In genomic region chrX:106043863-106044617, GRCm38 (mm10) we compare ENCODE assay signal across 9 mouse cellular contexts. TPM values are rescaled to one million over a fixed set of nuclear protein-coding genes. Genes with fewer than 3 reads are reported as not detected.
DNase-seq lines count a peak whose midpoint lies in the region; ATAC-seq lines count a peak whose summit lies in the region.
"Had no signal": no experiment of that assay in that cellular context is flagged by ENCODE, and none has a peak within 500 bp of the region (broad histone marks: within the 10 kb centered on the region; RNA-seq: fewer than 3 reads in every experiment).

No protein-coding gene starts in this region.

- peak; percentile 56 for DNase-seq in forebrain, embryonic 14.5 days (ENCODE audit: low spot score)
- no peak for DNase-seq in forebrain, embryonic 11.5 days (ENCODE audit: low spot score)
- peak; percentile 5 for DNase-seq in midbrain, embryonic 14.5 days
- DNase-seq in layer of hippocampus, adult 9-10 months (ENCODE audit: low spot score): peak; percentile 25
- DNase-seq in hindbrain, embryonic 11.5 days (ENCODE audit: low spot score): no peak
- DNase-seq in cerebellum, postnatal 25 days: no peak

- no peaks in the 10 kb centered on the region for H3K4me1 ChIP-seq in forebrain, embryonic 14.5 days (ENCODE audit: control insufficient read depth, insufficient read depth, low read length)
- H3K4me1 ChIP-seq in forebrain, embryonic 11.5 days (replicated peaks; ENCODE audit: control insufficient read depth, insufficient read depth, low read length): no peaks in the 10 kb centered on the region
- H3K4me1 ChIP-seq in midbrain, embryonic 14.5 days (ENCODE audit: control insufficient read depth, insufficient read depth, low read length): no peaks in the 10 kb centered on the region
- H3K4me1 ChIP-seq in midbrain, embryonic 15.5 days: no peaks in the 10 kb centered on the region
- H3K4me1 ChIP-seq in hindbrain, embryonic 11.5 days (replicated peaks; ENCODE audit: control insufficient read depth, insufficient read depth, low read length): no peaks in the 10 kb centered on the region

- H3K27ac ChIP-seq in forebrain, embryonic 14.5 days (ENCODE audit: low read depth, low read length): no peak overlapping the region
- no peak overlapping the region for H3K27ac ChIP-seq in forebrain, embryonic 11.5 days (ENCODE audit: low read depth, low read length)
- H3K27ac ChIP-seq in midbrain, embryonic 14.5 days (replicated peaks; ENCODE audit: low read depth, low read length): no peak overlapping the region
- H3K27ac ChIP-seq in midbrain, embryonic 15.5 days: no peak overlapping the region
- H3K27ac ChIP-seq in hindbrain, embryonic 11.5 days (ENCODE audit: low read depth, low read length): no peak overlapping the region

- no peak for ATAC-seq in forebrain, embryonic 14.5 days
- no peak for ATAC-seq in forebrain, embryonic 11.5 days (replicated peaks; ENCODE audit: low FRiP score)
- ATAC-seq in midbrain, embryonic 14.5 days (ENCODE audit: low FRiP score, low TSS enrichment): no peak
- ATAC-seq in midbrain, embryonic 15.5 days (replicated peaks): no peak
- no peak for ATAC-seq in monocyte, adult 5-6 weeks (replicated peaks; ENCODE audit: insufficient number of reproducible peaks, low FRiP score, low TSS enrichment, poor library complexity, severe bottlenecking)
- no peak for ATAC-seq in hindbrain, embryonic 11.5 days (ENCODE audit: low FRiP score)

- no peaks in the 10 kb centered on the region for H3K9me3 ChIP-seq in forebrain, embryonic 14.5 days (replicated peaks; ENCODE audit: control insufficient read depth, low read length)
- H3K9me3 ChIP-seq in forebrain, embryonic 11.5 days (ENCODE audit: control insufficient read depth, low read length): no peaks in the 10 kb centered on the region
- no peaks in the 10 kb centered on the region for H3K9me3 ChIP-seq in midbrain, embryonic 14.5 days (ENCODE audit: control insufficient read depth, low read length)
- H3K9me3 ChIP-seq in midbrain, embryonic 15.5 days: no peaks in the 10 kb centered on the region
- no peaks in the 10 kb centered on the region for H3K9me3 ChIP-seq in hindbrain, embryonic 11.5 days (ENCODE audit: control insufficient read depth, low read length)

- H3K4me3 ChIP-seq in forebrain, embryonic 14.5 days (ENCODE audit: low read depth, low read length): no peak overlapping the region
- H3K4me3 ChIP-seq in forebrain, embryonic 11.5 days (ENCODE audit: low read depth, low read length): no peak overlapping the region
- H3K4me3 ChIP-seq in midbrain, embryonic 14.5 days (replicated peaks; ENCODE audit: low read depth, low read length): no peak overlapping the region
- no peak overlapping the region for H3K4me3 ChIP-seq in midbrain, embryonic 15.5 days
- no peak overlapping the region for H3K4me3 ChIP-seq in hindbrain, embryonic 11.5 days (ENCODE audit: low read depth, low read length)

- no peaks in the 10 kb centered on the region for H3K27me3 ChIP-seq in forebrain, embryonic 14.5 days (replicated peaks; ENCODE audit: control insufficient read depth, insufficient read depth, low read length)
- no peaks in the 10 kb centered on the region; the same call in 1 of the 2 replicates for H3K27me3 ChIP-seq in forebrain, embryonic 11.5 days (ENCODE audit: control insufficient read depth, insufficient read depth, low read length)
- H3K27me3 ChIP-seq in midbrain, embryonic 14.5 days (ENCODE audit: control insufficient read depth, insufficient read depth, low read length): no peaks in the 10 kb centered on the region
- H3K27me3 ChIP-seq in midbrain, embryonic 15.5 days (replicated peaks): no peaks in the 10 kb centered on the region; the same call in 1 of the 2 replicates
- H3K27me3 ChIP-seq in hindbrain, embryonic 11.5 days (ENCODE audit: control insufficient read depth, insufficient read depth, low read length): no peaks in the 10 kb centered on the region
- H3K27me3 ChIP-seq: CH12.LX had no signal

- WGBS in forebrain, embryonic 14.5 days: 57% methylated on average over 8 of the region's 8 CpGs
- WGBS in forebrain, embryonic 11.5 days: 71% methylated on average over 8 of the region's 8 CpGs
- 67% methylated on average over 8 of the region's 8 CpGs for WGBS in midbrain, embryonic 14.5 days
- 58% methylated on average over 8 of the region's 8 CpGs for WGBS in midbrain, embryonic 15.5 days
- WGBS in hindbrain, embryonic 11.5 days: 69% methylated on average over 8 of the region's 8 CpGs

- H3K4me2 ChIP-seq in forebrain, embryonic 14.5 days (ENCODE audit: low read length): no peak overlapping the region
- no peak overlapping the region for H3K4me2 ChIP-seq in forebrain, embryonic 11.5 days (ENCODE audit: low read depth, low read length, severe bottlenecking)
- H3K4me2 ChIP-seq in midbrain, embryonic 14.5 days (ENCODE audit: low read length): no peak overlapping the region
- no peak overlapping the region for H3K4me2 ChIP-seq in midbrain, embryonic 15.5 days
- H3K4me2 ChIP-seq in hindbrain, embryonic 11.5 days (replicated peaks; ENCODE audit: low read depth, low read length): no peak overlapping the region

- H3K36me3 ChIP-seq in forebrain, embryonic 14.5 days (ENCODE audit: control insufficient read depth, insufficient read depth, low read length): no peaks in the 10 kb centered on the region
- H3K36me3 ChIP-seq in forebrain, embryonic 11.5 days (ENCODE audit: control insufficient read depth, insufficient read depth, low read length): no peaks in the 10 kb centered on the region
- H3K36me3 ChIP-seq in midbrain, embryonic 14.5 days (ENCODE audit: control insufficient read depth, insufficient read depth, low read length): no peaks in the 10 kb centered on the region
- no peaks in the 10 kb centered on the region for H3K36me3 ChIP-seq in midbrain, embryonic 15.5 days (replicated peaks)
- no peaks in the 10 kb centered on the region for H3K36me3 ChIP-seq in hindbrain, embryonic 11.5 days (ENCODE audit: control insufficient read depth, insufficient read depth, low read length)

- H3K9ac ChIP-seq in forebrain, embryonic 14.5 days (ENCODE audit: low read length): no peak overlapping the region
- H3K9ac ChIP-seq in forebrain, embryonic 11.5 days (ENCODE audit: low read length): no peak overlapping the region
- no peak overlapping the region for H3K9ac ChIP-seq in midbrain, embryonic 14.5 days (replicated peaks; ENCODE audit: low read length)
- no peak overlapping the region for H3K9ac ChIP-seq in midbrain, embryonic 15.5 days
- H3K9ac ChIP-seq in hindbrain, embryonic 11.5 days (ENCODE audit: low read depth, low read length): no peak overlapping the region

RNA-seq across cellular contexts. Expression of gene Atp7a, which starts 17.0 kb away (rescaled TPM):
- polyA plus RNA-seq in forebrain, embryonic 14.5 days (2014; fragmentation: Nextera tagmentation; extraction: Ambion mirVana): 15.8 and 18.1 TPM in 2 replicates
- polyA plus RNA-seq in forebrain, embryonic 11.5 days (2014; fragmentation: Nextera tagmentation; extraction: Ambion mirVana): 21.8 and 22.0 TPM in 2 replicates
- polyA plus RNA-seq in midbrain, embryonic 14.5 days (2014; fragmentation: Nextera tagmentation; extraction: Ambion mirVana): 8.3 and 21.2 TPM in 2 replicates
- 15.0 and 16.3 TPM in 2 replicates for polyA plus RNA-seq in midbrain, embryonic 15.5 days (2015; fragmentation: Nextera tagmentation; extraction: Ambion mirVana)
- total RNA-seq in monocyte, adult 5-6 weeks (2017): 53.7 to 68.9 TPM (median 66.7 TPM) in 3 replicates
- 25.3 and 28.0 TPM in 2 replicates for polyA plus RNA-seq in hindbrain, embryonic 11.5 days (2014; fragmentation: Nextera tagmentation; extraction: Ambion mirVana)

RNA-seq across cellular contexts. Expression of gene Cox7b, which starts 28.5 kb away (rescaled TPM):
- polyA plus RNA-seq in forebrain, embryonic 14.5 days (2014; fragmentation: Nextera tagmentation; extraction: Ambion mirVana): 377 and 391 TPM in 2 replicates
- polyA plus RNA-seq in forebrain, embryonic 11.5 days (2014; fragmentation: Nextera tagmentation; extraction: Ambion mirVana): 258 and 277 TPM in 2 replicates
- 348 and 453 TPM in 2 replicates for polyA plus RNA-seq in midbrain, embryonic 14.5 days (2014; fragmentation: Nextera tagmentation; extraction: Ambion mirVana)
- 354 and 372 TPM in 2 replicates for polyA plus RNA-seq in midbrain, embryonic 15.5 days (2015; fragmentation: Nextera tagmentation; extraction: Ambion mirVana)
- 204 to 418 TPM (median 281 TPM) in 3 replicates for total RNA-seq in monocyte, adult 5-6 weeks (2017)
- 291 and 309 TPM in 2 replicates for polyA plus RNA-seq in hindbrain, embryonic 11.5 days (2014; fragmentation: Nextera tagmentation; extraction: Ambion mirVana)

RNA-seq across cellular contexts. Expression of gene Magt1, which starts 32.3 kb away (rescaled TPM):
- polyA plus RNA-seq in forebrain, embryonic 14.5 days (2014; fragmentation: Nextera tagmentation; extraction: Ambion mirVana): 19.9 and 23.8 TPM in 2 replicates
- 39.0 and 45.6 TPM in 2 replicates for polyA plus RNA-seq in forebrain, embryonic 11.5 days (2014; fragmentation: Nextera tagmentation; extraction: Ambion mirVana)
- polyA plus RNA-seq in midbrain, embryonic 14.5 days (2014; fragmentation: Nextera tagmentation; extraction: Ambion mirVana): 15.6 and 23.4 TPM in 2 replicates
- polyA plus RNA-seq in midbrain, embryonic 15.5 days (2015; fragmentation: Nextera tagmentation; extraction: Ambion mirVana): 19.0 and 19.4 TPM in 2 replicates
- 86.2 to 91.2 TPM (median 91.0 TPM) in 3 replicates for total RNA-seq in monocyte, adult 5-6 weeks (2017)
- 47.1 and 55.7 TPM in 2 replicates for polyA plus RNA-seq in hindbrain, embryonic 11.5 days (2014; fragmentation: Nextera tagmentation; extraction: Ambion mirVana)

Comparison
In these comparisons a context has a peak if more than half of its experiments do, and no peak if none do; other contexts are left out.
1. DNase-seq: peak in forebrain, embryonic 14.5 days (single experiment), midbrain, embryonic 14.5 days (single experiment) and layer of hippocampus, adult 9-10 months (single experiment); none in forebrain, embryonic 11.5 days (single experiment), hindbrain, embryonic 11.5 days (single experiment) and cerebellum, postnatal 25 days (0 of 2).